19 mouse cellular contexts compared by ENCODE assay signal in the genomic region with DNA sequence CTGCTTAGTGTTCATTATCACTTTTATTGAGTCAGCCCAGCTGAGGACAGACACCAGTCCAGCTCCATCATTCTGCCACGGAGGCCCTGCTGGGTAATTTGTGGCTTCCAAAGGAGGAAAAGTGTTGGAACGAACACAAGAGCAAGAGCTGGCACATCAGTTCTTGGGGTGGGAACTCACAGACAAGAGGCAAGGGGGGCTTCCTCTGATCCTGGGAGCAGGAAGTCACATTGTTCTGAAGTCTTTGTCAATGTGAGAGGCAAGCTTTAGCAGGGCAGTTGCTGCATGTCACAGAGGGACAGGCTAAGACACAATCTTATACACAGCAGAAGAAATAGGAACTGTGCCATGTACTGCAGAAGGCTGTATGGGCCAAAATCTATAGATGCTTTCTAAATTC.
A peak's percentile ranks its signal among the peaks of the same experiment; 100 is the strongest.
DNase-seq lines count a peak whose midpoint lies in the region; ATAC-seq and TF ChIP-seq lines count a peak whose summit lies in the region.
"Had no signal": no experiment of that assay in that cellular context is flagged by ENCODE, and none has a peak within 500 bp of the region (broad histone marks: within the 10 kb centered on the region; RNA-seq: fewer than 3 reads in every experiment).

No protein-coding gene starts in this region.

- no peaks in the 10 kb centered on the region for H3K36me3 ChIP-seq in kidney, adult 2 months (ENCODE audit: control insufficient read depth, insufficient read depth, low read length)
- no peaks in the 10 kb centered on the region for H3K36me3 ChIP-seq in midbrain, embryonic 13.5 days
- H3K36me3 ChIP-seq: heart, embryonic 12.5 days; neural tube, embryonic 15.5 days had no signal

- TF ChIP-seq CTCF in brain, embryonic 14.5 days (IDR thresholded peaks at IDR 0.05; ENCODE audit: borderline replicate concordance, extremely low read depth, insufficient read depth, insufficient read length): no peak
- no peak for TF ChIP-seq CTCF in kidney, adult 2 months (conservative IDR thresholded peaks at IDR 0.05; ENCODE audit: insufficient read depth, insufficient read length, low read depth, low read length)

- no peaks in the 10 kb centered on the region for H3K27me3 ChIP-seq in kidney, adult 2 months (replicated peaks; ENCODE audit: control insufficient read depth, insufficient read depth, low read length)
- no peaks in the 10 kb centered on the region for H3K27me3 ChIP-seq in midbrain, embryonic 13.5 days
- H3K27me3 ChIP-seq: forebrain, embryonic 13.5 days; heart, embryonic 12.5 days; neural tube, embryonic 15.5 days had no signal

- no peaks in the 10 kb centered on the region for H3K9me3 ChIP-seq in midbrain, embryonic 13.5 days
- H3K9me3 ChIP-seq: forebrain, embryonic 13.5 days; heart, embryonic 12.5 days; neural tube, embryonic 15.5 days had no signal

- 63% methylated on average over 2 of the region's 2 CpGs for WGBS in kidney, adult 2 months
- 73% methylated on average over 2 of the region's 2 CpGs for WGBS in midbrain, embryonic 13.5 days

- H3K9ac ChIP-seq in midbrain, embryonic 13.5 days (replicated peaks): no peak overlapping the region
- H3K9ac ChIP-seq: forebrain, embryonic 13.5 days; heart, embryonic 12.5 days; liver, embryonic 14.5 days; neural tube, embryonic 15.5 days had no signal

- no peak overlapping the region for H3K27ac ChIP-seq in kidney, adult 2 months (ENCODE audit: insufficient read depth, low read depth, low read length)
- H3K27ac ChIP-seq in midbrain, embryonic 13.5 days: no peak overlapping the region
- H3K27ac ChIP-seq: forebrain, embryonic 13.5 days; gastrocnemius, adult 2 months; hindbrain, postnatal 0 days; liver, embryonic 14.5 days; neural tube, embryonic 15.5 days; stomach, postnatal 0 days had no signal

- no peak overlapping the region for H3K4me2 ChIP-seq in midbrain, embryonic 13.5 days (replicated peaks)
- H3K4me2 ChIP-seq: forebrain, embryonic 13.5 days; heart, embryonic 12.5 days; midbrain, embryonic 11.5 days; neural tube, embryonic 15.5 days had no signal

- H3K4me3 ChIP-seq in kidney, adult 2 months (ENCODE audit: insufficient read depth, low read depth, low read length): no peak overlapping the region
- no peak overlapping the region for H3K4me3 ChIP-seq in midbrain, embryonic 13.5 days (replicated peaks)
- H3K4me3 ChIP-seq: forebrain, embryonic 13.5 days; gastrocnemius, adult 2 months; heart, embryonic 12.5 days; neural tube, embryonic 15.5 days had no signal

- intact Hi-C loops in gastrocnemius, postnatal 14 days (cut with DNase I; ENCODE audit: low total_unique reads): no loop called here

- ATAC-seq in midbrain, embryonic 13.5 days: no peak
- ATAC-seq: forebrain, embryonic 13.5 days; intestine, embryonic 16.5 days had no signal

- H3K4me1 ChIP-seq in kidney, adult 2 months (ENCODE audit: control insufficient read depth, insufficient read depth, low read length): no peaks in the 10 kb centered on the region
- H3K4me1 ChIP-seq in midbrain, embryonic 13.5 days (replicated peaks): no peaks in the 10 kb centered on the region
- H3K4me1 ChIP-seq: forebrain, embryonic 13.5 days; heart, embryonic 12.5 days had no signal

- DNase-seq in brain, embryonic 14.5 days (ENCODE audit: low read depth): peak; percentile 22
- DNase-seq in kidney, adult 2 months: peak; percentile 37
- DNase-seq in kidney, postnatal 25 days: peak; percentile 23 to 52
- DNase-seq in lung, postnatal 10 days: peak; percentile 47
- DNase-seq in gastrocnemius, postnatal 14 days: no peak
- no peak for DNase-seq in spleen, adult 12 weeks (ENCODE audit: low spot score)
- DNase-seq: adrenal gland, adult 8-10 months; gastrocnemius, adult 2 months; heart, postnatal 10 days; thymus, adult 2 months had no signal

- no peak for TF ChIP-seq POLR2A in brain, embryonic 14.5 days (IDR thresholded peaks at IDR 0.05; ENCODE audit: borderline replicate concordance, extremely low read depth, insufficient read depth, insufficient read length, poor library complexity, severe bottlenecking)
- TF ChIP-seq POLR2A in kidney, adult 2 months (IDR thresholded peaks at IDR 0.05; ENCODE audit: low read depth, low read length): no peak

Comparison
In these comparisons a context has a peak if more than half of its experiments do, and no peak if none do; other contexts are left out.
1. DNase-seq: peak in brain, embryonic 14.5 days (single experiment), kidney, adult 2 months (single experiment), kidney, postnatal 25 days (2 of 2) and lung, postnatal 10 days (single experiment); none in gastrocnemius, postnatal 14 days (single experiment) and spleen, adult 12 weeks (single experiment).